Mouse (Mus musculus) liver, postnatal 0 days (tissue): ENCODE measurements around the gene Pcyt1a. TPM values are rescaled to one million over a fixed set of nuclear protein-coding genes. Genes with fewer than 3 reads are reported as not detected.

Source experiments
- ATAC-seq: fragments of 200-750 bp; cut with Nextera tagmentation; 2 replicates; pipeline ENCODE4 v1.8.0; 2017; ENCODE audit warnings: mild to moderate bottlenecking, moderate library complexity
- DNase-seq: peaks from one replicate; pipeline ENCODE4 v3.0.0-alpha.2; 2016
- H3K27ac ChIP-seq: fragments of 300-500 bp; sonication (generic); 2 replicates; pipeline ENCODE4 v1.5.1; 2014; ENCODE audit warnings: antibody characterized with exemption, moderate library complexity, mild to moderate bottlenecking, low read depth
- H3K27me3 ChIP-seq: fragments of 300-500 bp; sonication (generic); 2 replicates; pipeline ENCODE4 v1.6.1; 2014; ENCODE audit warnings: low read length, control low read depth, mixed read lengths; ENCODE audit not compliant: insufficient read depth
- H3K36me3 ChIP-seq: fragments of 300-500 bp; sonication (generic); replicated peaks from 2 replicates; pipeline ENCODE4 v1.6.1; 2014; ENCODE audit warnings: mild to moderate bottlenecking, control low read depth, low read length, moderate library complexity, mixed read lengths; ENCODE audit not compliant: insufficient read depth
- H3K4me1 ChIP-seq: fragments of 300-500 bp; sonication (generic); 2 replicates; pipeline ENCODE4 v1.6.1; 2014; ENCODE audit warnings: antibody characterized with exemption, mild to moderate bottlenecking, control low read depth; ENCODE audit not compliant: insufficient read depth
- H3K4me2 ChIP-seq: fragments of 300-500 bp; sonication (generic); 2 replicates; pipeline ENCODE4 v1.6.1; 2014; ENCODE audit warnings: low read depth, mild to moderate bottlenecking, low read length, moderate library complexity, mixed read lengths
- H3K4me3 ChIP-seq: fragments of 300-500 bp; sonication (generic); 2 replicates; pipeline ENCODE4 v1.5.1; 2014; ENCODE audit warnings: low read depth, low read length
- H3K9ac ChIP-seq: fragments of 300-500 bp; sonication (generic); replicated peaks from 2 replicates; pipeline ENCODE4 v1.6.1; 2014; ENCODE audit warnings: mild to moderate bottlenecking, moderate library complexity
- H3K9me3 ChIP-seq: fragments of 300-500 bp; sonication (generic); 2 replicates; pipeline ENCODE4 v1.6.1; 2016; ENCODE audit warnings: mild to moderate bottlenecking, control low read depth, low read length, mixed read lengths
- CTCF ChIP-seq: sonication (generic); IDR thresholded peaks from 2 replicates; pipeline ENCODE4 v1.5.1; 2016; ENCODE audit warnings: antibody characterized with exemption, low read depth
- EP300 ChIP-seq: IDR thresholded peaks from 2 replicates; pipeline ENCODE4 v1.6.1; 2016; ENCODE audit warnings: antibody characterized with exemption, low read depth, mild to moderate bottlenecking
- WGBS: fragments of 180-500 bp; shearing (Covaris S2); extraction: QIAGEN DNeasy Blood & Tissue Kit; methylation state at CpG from one replicate; pipeline ENCODE4 v1.1.7; 2014; ENCODE audit not compliant: insufficient replicate concordance; 5-methylcytosine and 5-hydroxymethylcytosine counted together
- polyA plus RNA-seq: library from polyadenylated mRNA; unstranded; fragments of >200 nt; fragmentation: Nextera tagmentation; extraction: Ambion mirVana; gene quantifications from 2 replicates; pipeline ENCODE4 v1.2.1, GENCODE M21; 2015

Gene Pcyt1a
- polyA plus RNA-seq, 1 experiment from 2014 or later = 32.9 TPM

DNA sequence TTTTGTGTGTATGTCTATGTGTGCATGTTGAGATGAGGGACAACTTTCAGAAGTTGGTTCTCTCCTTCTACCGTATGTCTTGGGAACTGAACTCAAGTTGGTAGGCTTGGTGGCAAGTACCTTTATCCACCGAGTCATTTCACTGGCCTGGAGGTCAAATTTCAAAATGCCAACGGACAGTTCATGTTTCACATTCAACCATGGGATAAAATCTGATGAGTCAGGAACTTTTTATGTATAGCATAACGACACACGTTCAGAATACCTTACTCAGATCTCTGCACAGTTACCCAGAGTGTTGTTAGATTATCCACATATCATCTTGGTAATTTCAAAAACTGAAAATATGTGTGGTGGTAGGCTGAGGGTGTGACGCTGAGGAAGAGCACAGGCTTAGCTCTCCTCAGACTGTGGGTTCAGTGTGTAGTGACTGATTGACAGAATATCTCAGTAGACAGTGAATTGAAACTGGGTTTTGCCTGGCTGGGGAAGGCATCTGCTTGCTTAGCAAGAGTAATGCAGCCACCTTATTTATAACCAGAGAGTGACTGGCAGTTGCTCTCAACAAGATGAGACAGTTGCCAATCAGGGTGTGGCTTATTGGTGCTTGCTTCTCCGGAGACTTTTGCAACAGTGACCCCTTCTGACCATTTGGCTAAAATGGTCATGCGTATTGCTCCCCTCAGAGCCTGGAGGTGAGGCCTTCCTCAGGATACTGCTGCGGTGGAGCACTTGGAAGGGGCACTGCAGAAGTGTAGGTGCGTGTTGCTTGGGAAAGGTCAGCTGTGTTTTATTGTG is 27.1 kb downstream of the Pcyt1a start:
- H3K9me3 ChIP-seq = no peaks in the 10 kb centered on the region
- 54% methylated on average over 10 of the region's 10 CpGs for WGBS
- peak overlapping the region; percentile 7; the same call in 1 of the 2 replicates for H3K27ac ChIP-seq
- no peak overlapping the region; the same call in 1 of the 2 replicates for H3K4me2 ChIP-seq
- DNase-seq (peak; percentile 69), ATAC-seq (peak; percentile 66)
- no peak for TF ChIP-seq EP300
- peak; percentile 88 for TF ChIP-seq CTCF
- peaks cover 10% of the 10 kb centered on the region for H3K4me1 ChIP-seq
- no peak overlapping the region for H3K9ac ChIP-seq
- no peaks in the 10 kb centered on the region for H3K27me3 ChIP-seq
- peaks cover 52% of the 10 kb centered on the region for H3K36me3 ChIP-seq
- no peak overlapping the region for H3K4me3 ChIP-seq

DNA sequence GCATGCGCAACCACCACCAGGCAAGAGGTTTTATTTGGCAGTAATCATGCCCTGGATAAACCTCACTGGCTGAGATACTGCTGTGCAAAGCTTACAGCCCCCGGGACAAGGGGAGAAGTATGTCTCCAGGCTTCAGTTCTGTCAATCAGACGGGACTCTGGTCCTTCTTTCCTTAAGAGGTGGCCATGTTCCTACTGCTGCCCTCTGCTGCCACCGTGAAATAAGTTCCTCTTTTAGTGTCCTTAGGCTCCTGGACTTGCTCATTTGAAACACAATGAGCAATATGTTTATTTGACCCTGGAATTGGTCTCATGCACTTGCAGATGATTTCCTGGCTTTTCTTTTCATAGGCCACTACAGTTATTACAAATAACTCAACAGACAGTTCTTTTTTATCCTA is 29.8 kb downstream of the Pcyt1a start:
- Histone ChIP-seq H3K4me1 (peaks cover 6% of the 10 kb centered on the region), H3K36me3 (peaks cover 54% of the 10 kb centered on the region), H3K9ac (no peak overlapping the region), H3K4me2 (no peak overlapping the region), H3K27ac (0 out of 2 replicates have a peak overlapping the region, but pooled peaks have one; percentile 29), H3K9me3 (no peaks in the 10 kb centered on the region), H3K4me3 (no peak overlapping the region), H3K27me3 (no peaks in the 10 kb centered on the region)
- DNase-seq = no peak
- TF ChIP-seq EP300 = no peak
- peak; percentile 49 for TF ChIP-seq CTCF
- 46% methylated on average over 4 of the region's 4 CpGs for WGBS
- no peak for ATAC-seq

DNA sequence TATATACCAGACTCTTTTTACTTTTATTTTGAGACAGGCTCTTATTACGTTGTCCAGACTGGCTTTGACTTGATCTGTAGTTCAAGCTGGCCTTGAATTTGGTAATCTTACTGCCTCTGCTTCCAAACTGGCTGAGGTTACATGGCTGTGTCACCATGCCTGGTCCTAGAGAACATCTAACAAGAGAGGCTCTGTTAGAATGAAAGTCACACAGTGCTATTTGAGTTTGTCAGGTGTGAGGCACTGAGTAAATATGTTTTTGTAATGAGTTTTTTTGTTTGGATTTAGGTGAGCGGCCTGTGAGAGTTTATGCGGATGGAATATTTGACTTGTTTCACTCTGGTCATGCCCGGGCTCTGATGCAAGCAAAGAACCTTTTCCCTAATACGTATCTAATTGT is 31.0 kb downstream of the Pcyt1a start:
- 62% methylated on average over 5 of the region's 5 CpGs for WGBS
- H3K36me3 ChIP-seq = peaks cover 54% of the 10 kb centered on the region
- no peak for DNase-seq
- no peak overlapping the region for H3K4me3 ChIP-seq
- no peak overlapping the region for H3K27ac ChIP-seq
- TF ChIP-seq CTCF (no peak), EP300 (no peak)
- H3K9me3 ChIP-seq = no peaks in the 10 kb centered on the region
- no peak overlapping the region for H3K9ac ChIP-seq
- ATAC-seq = peak; percentile 82
- peaks cover 4% of the 10 kb centered on the region for H3K4me1 ChIP-seq
- H3K27me3 ChIP-seq = no peaks in the 10 kb centered on the region
- H3K4me2 ChIP-seq = no peak overlapping the region

DNA sequence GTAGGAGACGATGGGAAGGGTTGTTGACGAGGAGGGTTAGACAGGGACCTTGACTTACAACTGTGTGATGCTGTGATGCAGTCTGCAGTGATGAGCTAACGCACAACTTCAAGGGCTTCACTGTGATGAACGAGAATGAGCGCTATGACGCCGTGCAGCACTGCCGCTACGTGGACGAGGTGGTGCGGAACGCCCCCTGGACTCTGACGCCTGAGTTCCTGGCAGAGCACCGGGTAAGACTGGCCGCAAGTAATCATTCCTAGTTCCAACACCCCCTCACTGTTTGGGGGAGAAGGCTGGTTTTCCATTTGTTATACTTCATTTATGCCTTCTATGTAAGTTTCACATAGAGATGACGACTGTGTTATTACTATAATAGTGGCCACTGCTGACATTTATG is 32.2 kb downstream of the Pcyt1a start:
- H3K4me2 ChIP-seq = no peak overlapping the region
- no peaks in the 10 kb centered on the region for H3K9me3 ChIP-seq
- peaks cover 60% of the 10 kb centered on the region for H3K36me3 ChIP-seq
- ATAC-seq = no peak
- TF ChIP-seq EP300 = no peak
- TF ChIP-seq CTCF = no peak
- WGBS = 96% methylated on average over 16 of the region's 16 CpGs
- no peak overlapping the region for H3K9ac ChIP-seq
- DNase-seq = no peak
- H3K27ac ChIP-seq = no peak overlapping the region
- peaks cover under 1% of the 10 kb centered on the region for H3K4me1 ChIP-seq
- H3K27me3 ChIP-seq = no peaks in the 10 kb centered on the region
- H3K4me3 ChIP-seq = no peak overlapping the region

DNA sequence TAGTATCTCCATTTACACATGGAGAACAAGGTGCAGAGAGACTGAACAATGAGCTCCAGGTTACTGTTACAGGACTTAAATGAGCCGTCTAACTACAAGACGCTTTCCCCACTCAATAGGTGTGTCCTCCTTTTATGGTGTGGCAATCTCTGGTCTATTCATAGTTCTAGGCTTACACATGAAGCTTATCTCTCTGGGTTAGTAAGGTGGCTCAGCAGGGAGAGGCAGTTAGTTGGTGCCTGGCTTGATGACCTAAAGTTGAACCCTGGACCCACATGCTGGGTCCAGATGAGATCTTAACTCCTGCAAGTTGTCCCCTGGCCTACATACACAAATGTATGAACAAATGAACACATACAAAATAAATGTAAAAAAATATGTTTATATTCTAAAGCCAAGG is 32.7 kb downstream of the Pcyt1a start:
- 48% methylated on average over 2 of the region's 2 CpGs for WGBS
- no peak overlapping the region for H3K4me2 ChIP-seq
- H3K4me3 ChIP-seq = no peak overlapping the region
- peaks cover 58% of the 10 kb centered on the region for H3K36me3 ChIP-seq
- TF ChIP-seq EP300 (no peak), CTCF (no peak)
- DNase-seq = no peak
- no peaks in the 10 kb centered on the region for H3K9me3 ChIP-seq
- H3K27ac ChIP-seq = no peak overlapping the region
- H3K9ac ChIP-seq = no peak overlapping the region
- H3K27me3 ChIP-seq = no peaks in the 10 kb centered on the region
- H3K4me1 ChIP-seq = no peaks in the 10 kb centered on the region
- ATAC-seq = 0 out of 2 replicates have a peak, but pooled peaks have one; percentile 20

DNA sequence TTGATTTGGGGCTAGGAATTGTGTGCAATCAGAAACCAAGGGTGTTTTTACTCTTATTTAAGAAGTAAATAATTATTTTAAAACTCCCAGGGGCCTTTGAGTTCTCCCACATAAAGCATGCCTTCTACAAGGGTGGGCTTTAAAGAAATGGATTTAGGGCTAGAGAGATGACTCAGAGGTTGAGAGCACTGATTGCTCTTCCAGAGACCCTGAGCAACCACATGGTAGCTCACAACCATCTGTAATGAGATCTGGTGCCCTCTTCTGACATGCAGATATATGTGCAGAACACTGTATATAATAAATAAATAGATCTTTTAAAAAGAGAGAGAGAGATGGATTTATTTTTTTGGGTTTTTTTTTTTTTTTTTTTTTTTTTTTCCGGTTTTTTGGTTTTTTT is 34.2 kb downstream of the Pcyt1a start:
- no CpG with 5 or more reads among the region's 1 CpGs for WGBS
- no peak for DNase-seq
- Histone ChIP-seq H3K4me3 (no peak overlapping the region), H3K9me3 (no peaks in the 10 kb centered on the region), H3K27me3 (no peaks in the 10 kb centered on the region), H3K4me2 (no peak overlapping the region), H3K36me3 (peaks cover 58% of the 10 kb centered on the region), H3K4me1 (no peaks in the 10 kb centered on the region), H3K27ac (no peak overlapping the region), H3K9ac (no peak overlapping the region)
- TF ChIP-seq CTCF (no peak), EP300 (no peak)
- no peak for ATAC-seq
